Mouse (Mus musculus) brain, embryonic 14.5 days (tissue): ENCODE measurements around the gene Slc25a36. TPM values are rescaled to one million over a fixed set of nuclear protein-coding genes. Genes with fewer than 3 reads are reported as not detected.

Experiments
- DNase-seq: peaks from one replicate; pipeline ENCODE4 v3.0.0-alpha.2; 2011; ENCODE audit warnings: low read depth
- CTCF ChIP-seq: fragments of 200-500 bp; IDR thresholded peaks from 2 replicates; pipeline ENCODE4 v1.5.1; 2012; ENCODE audit warnings: inconsistent platforms, mild to moderate bottlenecking, moderate library complexity, borderline replicate concordance; ENCODE audit not compliant: insufficient read depth, insufficient read length; ENCODE audit errors: extremely low read depth
- POLR2A ChIP-seq: fragments of 200-500 bp; IDR thresholded peaks from 2 replicates; pipeline ENCODE4 v1.6.1; 2012; ENCODE audit warnings: mild to moderate bottlenecking, inconsistent platforms, borderline replicate concordance; ENCODE audit not compliant: poor library complexity, insufficient read depth, insufficient read length, severe bottlenecking; ENCODE audit errors: extremely low read depth
- polyA plus RNA-seq: library from polyadenylated mRNA; depleted of rRNA; stranded (reverse); fragments of >200 nt; gene quantifications from 2 replicates; pipeline ENCODE4 v1.2.3, GENCODE M21; 2012

The Slc25a36 gene
- polyA plus RNA-seq, 1 experiment = 89.8 TPM

DNA sequence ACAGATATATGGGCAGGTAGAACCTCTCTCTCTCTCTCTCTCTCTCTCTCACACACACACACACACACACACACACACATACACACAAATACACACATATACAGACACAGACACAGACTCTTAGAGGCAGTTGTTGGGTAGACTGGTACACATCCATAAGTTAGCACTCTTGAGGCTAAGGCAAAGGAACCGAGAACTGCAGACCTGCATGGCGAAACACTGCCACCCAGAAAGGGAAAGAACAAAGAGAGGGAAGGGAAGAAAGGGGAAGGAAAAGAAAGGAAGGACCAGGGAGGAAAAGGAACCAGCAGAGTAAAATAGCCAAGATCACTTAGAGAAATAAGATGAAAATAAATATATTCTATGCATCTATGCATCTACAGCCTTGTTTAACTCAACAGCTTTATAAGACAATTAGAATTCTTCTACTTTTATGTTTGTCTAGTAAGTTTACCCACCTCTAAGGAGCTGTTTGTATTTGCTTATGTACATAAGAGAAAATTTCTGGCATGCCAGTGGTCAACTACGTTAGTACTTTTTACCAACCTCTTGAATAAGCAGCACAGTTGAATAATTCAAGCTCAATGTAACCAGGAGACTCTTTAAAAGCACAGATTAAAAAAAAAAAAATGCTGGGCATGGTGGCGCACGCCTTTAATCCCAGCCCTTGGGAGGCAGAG, 4.3 kb downstream of the Slc25a36 start:
- DNase-seq = no peak
- TF ChIP-seq CTCF (no peak), POLR2A (no peak)

DNA sequence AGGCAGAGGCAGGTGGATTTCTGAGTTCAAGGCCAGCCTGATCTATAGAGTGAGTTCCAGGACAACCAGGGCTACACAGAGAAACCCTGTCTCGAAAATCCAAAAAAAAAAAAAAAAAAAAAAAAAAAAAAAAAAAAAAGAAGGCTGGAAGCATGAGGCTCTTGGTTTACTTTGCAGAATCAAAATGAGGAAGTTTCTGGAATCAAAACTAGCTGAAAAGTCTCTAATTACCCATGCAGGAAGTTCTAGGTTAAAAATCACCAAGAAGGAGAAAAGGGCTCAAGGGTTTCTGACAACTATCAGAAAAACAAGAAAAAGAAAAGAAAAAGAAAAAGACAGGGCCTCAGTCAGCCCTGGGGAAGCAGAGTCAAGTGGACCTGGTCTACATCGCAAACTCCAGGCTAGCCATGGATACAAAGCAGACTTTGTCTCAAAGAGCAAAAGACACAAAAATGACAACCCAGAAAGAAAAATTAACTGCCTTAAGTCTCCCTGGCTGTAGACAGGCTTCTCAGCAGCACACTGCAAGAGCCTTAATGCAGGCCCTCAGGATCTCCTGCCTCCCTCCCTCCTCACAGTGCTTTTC, 5.5 kb downstream of the Slc25a36 start:
- TF ChIP-seq POLR2A = no peak
- no peak for TF ChIP-seq CTCF
- DNase-seq = no peak

DNA sequence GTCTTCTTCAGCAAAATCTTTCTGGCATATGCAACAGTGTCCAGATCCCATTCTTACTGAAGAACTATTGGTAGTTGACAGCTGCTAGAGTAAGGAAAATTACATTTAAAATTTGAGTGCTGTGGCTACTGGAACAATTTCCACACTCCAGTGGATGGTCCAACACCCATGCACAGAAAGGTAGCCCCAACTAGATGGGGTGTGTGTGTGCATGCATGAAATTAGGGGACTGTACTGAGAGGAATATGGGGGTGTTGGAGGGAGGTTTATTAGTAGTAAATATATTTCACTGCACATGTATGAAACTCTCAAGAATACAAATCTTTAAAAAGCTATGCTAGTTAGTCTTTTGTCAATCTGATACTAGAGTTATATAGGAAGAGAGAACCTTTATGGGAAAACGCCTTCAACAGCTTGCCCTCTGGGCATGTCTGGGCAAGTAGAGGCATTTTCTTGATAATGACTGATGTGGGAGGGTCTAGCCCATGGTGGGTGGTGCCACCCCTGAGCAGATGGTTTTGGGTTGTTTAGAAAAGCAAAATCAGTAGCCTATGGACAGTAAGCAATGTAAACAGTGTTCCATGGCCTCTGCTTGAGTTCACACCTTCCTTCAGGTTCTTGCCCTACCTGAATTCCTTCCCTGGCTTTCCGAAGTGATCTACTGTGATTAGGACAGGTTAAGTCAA, 7.4 kb downstream of the Slc25a36 start:
- TF ChIP-seq POLR2A = no peak
- TF ChIP-seq CTCF = no peak
- DNase-seq = no peak

DNA sequence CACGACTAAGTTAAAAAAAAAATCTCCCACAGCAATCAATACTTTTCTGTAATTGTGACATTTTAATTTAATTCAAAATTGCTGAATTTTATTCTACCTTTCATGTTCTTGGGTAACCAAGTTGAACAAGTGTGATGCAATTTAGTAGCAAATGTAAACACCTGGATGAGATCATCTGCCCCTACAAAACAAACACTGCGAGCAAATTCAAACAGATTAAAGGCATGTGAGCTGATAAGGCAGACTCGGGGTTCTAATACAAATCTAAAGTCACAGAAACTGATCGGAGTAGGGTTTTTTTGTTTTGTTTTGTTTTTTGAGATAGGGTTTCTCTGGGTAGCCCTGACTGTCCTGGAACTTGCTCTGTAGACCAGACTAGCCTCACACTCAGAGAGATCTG, 12.0 kb downstream of the Slc25a36 start:
- no peak for DNase-seq
- TF ChIP-seq CTCF (no peak), POLR2A (no peak)

DNA sequence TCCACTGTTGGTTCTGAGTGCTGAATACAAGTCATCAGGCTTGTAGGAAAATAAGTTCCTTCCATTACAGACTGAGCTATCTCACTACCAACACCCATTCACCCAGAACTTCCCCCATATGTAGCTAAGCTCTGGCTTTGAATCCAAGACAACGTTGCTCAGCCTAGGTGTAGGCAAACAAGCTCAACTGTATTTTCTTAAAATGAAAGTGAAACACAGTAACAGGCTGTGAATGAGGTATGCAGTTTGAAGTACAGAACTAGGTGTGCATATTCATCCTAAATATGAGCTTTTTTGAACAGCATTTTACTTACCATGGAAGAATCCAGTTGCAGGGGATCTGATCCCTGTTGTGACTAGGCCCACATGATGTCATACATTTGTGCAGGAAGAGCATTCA, 14.8 kb downstream of the Slc25a36 start:
- DNase-seq = no peak
- no peak for TF ChIP-seq CTCF
- no peak for TF ChIP-seq POLR2A

DNA sequence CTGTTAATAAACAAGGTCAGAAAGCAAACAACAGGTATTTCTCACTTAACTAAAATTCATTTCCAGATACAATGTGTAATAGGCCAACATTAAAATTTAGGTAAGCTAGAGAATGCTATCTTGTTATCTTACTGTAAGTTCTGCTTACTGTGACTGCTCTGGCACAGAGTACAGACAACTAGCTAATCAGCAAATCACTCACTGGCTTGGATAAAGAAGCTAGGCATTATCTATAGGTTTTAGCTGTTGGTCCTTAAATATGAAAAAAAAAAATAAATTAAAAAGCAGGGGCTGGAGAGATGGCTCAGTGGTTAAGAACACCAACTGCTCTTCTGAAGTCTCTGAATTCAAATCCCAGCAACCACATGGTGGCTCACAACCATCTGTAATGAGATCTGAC, 23.1 kb downstream of the Slc25a36 start:
- TF ChIP-seq CTCF (no peak), POLR2A (no peak)
- DNase-seq = no peak

DNA sequence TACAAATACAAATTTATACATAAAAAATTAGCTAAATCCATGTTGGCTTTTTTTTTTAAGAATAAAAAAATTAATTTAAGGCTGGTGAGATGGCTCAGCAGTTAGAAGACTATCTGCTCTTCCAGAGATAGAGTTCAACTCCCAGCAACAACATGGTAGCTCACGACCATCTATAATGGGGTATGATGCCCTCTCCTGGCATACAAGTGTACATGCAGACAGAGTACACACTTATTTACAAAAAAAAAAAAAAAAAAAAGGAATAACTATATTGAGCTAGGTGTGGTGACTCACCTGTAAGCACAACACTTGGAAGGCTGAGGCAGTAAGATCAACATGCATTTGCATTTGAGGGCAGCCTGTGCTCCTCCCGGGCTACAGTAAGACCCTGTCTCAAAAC, 26.3 kb downstream of the Slc25a36 start:
- TF ChIP-seq CTCF (no peak), POLR2A (no peak)
- no peak for DNase-seq

DNA sequence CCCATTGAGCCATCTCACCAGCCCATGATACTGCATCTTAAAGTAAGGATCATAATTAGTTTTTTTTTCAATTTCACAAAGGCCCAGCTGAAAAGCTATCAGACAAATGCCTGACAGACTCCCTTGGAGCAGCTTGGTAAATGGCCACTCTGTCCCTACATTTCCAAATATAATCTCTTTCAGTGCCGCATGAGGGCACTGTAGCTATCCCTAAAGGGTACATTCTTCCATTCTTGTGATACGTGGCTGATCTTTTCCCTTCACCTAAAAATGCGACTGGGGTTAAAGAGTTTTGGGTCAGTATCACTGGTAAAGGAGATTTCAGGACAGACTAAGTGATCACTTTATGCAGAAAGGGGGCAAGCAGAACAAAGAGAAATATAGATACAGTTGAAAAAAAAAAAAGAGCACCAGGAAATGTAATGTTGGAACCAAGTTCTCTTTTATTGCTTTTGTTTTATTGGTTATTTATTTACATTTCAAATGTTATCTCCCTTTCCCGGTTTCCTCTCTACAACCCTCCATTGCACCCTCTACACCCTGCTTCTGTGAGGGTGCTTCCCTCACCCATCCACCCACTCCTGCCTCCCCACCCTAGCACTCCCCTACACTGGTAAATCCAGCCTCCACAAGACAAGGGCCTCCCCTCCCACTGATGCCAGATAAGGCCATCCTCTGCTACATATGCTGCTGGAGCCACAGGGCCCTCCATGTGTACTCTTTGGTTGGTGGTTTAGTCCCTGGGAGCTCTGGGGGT, 29.7 kb downstream of the Slc25a36 start:
- TF ChIP-seq CTCF (no peak), POLR2A (no peak)

DNA sequence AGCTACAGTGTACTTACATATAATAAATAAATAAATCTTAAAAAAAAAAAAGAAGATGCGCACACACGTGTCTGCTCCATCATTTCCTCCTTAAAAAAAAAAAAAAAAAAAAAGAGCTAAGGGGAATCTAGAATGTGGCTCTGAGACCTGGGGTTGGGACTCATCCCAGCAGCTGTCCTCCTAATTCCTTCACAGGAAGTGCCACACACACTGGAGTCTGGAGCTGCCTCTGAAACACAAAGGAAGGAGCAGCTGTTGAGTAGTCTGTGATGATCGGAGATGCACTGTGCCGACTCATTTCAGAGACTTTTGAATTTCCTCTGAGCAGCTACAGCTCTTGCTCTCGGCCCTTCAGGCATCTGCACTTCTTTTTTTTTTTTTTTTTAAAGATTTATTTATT, 41.0 kb downstream of the Slc25a36 start:
- no peak for DNase-seq

More for the DNA sequence above, 29.7 kb downstream of the Slc25a36 start:
- DNase-seq = no peak

DNA sequence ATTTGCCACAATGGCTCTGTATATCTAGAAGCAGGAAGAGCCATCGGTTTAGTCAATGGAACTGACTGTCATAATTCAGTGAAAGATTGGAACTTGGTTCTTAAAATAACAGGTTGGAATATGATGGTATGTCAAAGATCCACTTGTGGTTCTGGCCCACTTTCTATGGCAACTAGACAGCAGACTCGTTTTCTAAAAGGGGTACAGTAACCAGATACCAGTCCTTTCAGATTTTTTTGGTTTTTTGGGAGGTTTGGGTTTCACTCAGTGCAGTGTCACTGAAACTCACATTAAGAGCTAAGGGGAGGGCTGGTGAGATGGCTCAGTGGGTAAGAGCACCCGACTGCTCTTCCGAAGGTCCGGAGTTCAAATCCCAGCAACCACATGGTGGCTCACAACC, 41.5 kb downstream of the Slc25a36 start:
- no peak for DNase-seq
- TF ChIP-seq POLR2A (no peak), CTCF (no peak)

More for the DNA sequence above, 41.0 kb downstream of the Slc25a36 start:
- TF ChIP-seq POLR2A (no peak), CTCF (no peak)
